Mouse (Mus musculus): ENCODE measurements around the gene Aym1.

GRCm38 (mm10) chr5:113348597-113348996 is 8.5 kb upstream of the Aym1 start:
- TF ChIP-seq CTCF (IDR thresholded peaks at IDR 0.05; ENCODE audit: low read depth, low read length) = no peak
- no peak for TF ChIP-seq GATA2 (IDR thresholded peaks at IDR 0.05; ENCODE audit: borderline replicate concordance, low read depth, low read length)
